ENCODE assay signal across 20 mouse cellular contexts in genomic region chr6:120011440-120011839, GRCm38 (mm10). TPM values are rescaled to one million over a fixed set of nuclear protein-coding genes. Genes with fewer than 3 reads are reported as not detected.
DNase-seq lines count a peak whose midpoint lies in the region; ATAC-seq and TF ChIP-seq lines count a peak whose summit lies in the region.
"Had no signal": no experiment of that assay in that cellular context is flagged by ENCODE, and none has a peak within 500 bp of the region (broad histone marks: within the 10 kb centered on the region; RNA-seq: fewer than 3 reads in every experiment).

No protein-coding gene starts in this region.

- H3K36me3 ChIP-seq in MEL (ENCODE audit: control insufficient read depth in 1 of 2, insufficient read depth in 2 of 2, low read length in 2 of 2): peaks cover 3 to 38% of the 10 kb centered on the region in 2 experiments
- no peaks in the 10 kb centered on the region for H3K36me3 ChIP-seq in liver, postnatal 0 days (replicated peaks; ENCODE audit: insufficient read depth, low read length)
- no peaks in the 10 kb centered on the region for H3K36me3 ChIP-seq in forebrain, postnatal 0 days (ENCODE audit: insufficient read depth)
- H3K36me3 ChIP-seq: embryonic facial prominence, embryonic 10.5 days; forebrain, embryonic 12.5 days; heart, embryonic 12.5 days; hindbrain, embryonic 13.5 days had no signal

- intact Hi-C loops in heart, postnatal 36 days (cut with DNase I): no loop called here

- TF ChIP-seq CTCF in MEL (IDR thresholded peaks at IDR 0.05 in 2 of 3, conservative IDR thresholded peaks at IDR 0.05 in 1 of 3; ENCODE audit: control insufficient read depth in 1 of 3, insufficient read depth in 1 of 3, low read depth in 2 of 3, low read length in 3 of 3, poor library complexity in 1 of 3, severe bottlenecking in 1 of 3): no peak
- no peak for TF ChIP-seq CTCF in liver, postnatal 0 days (IDR thresholded peaks at IDR 0.05; ENCODE audit: low read depth)
- no peak for TF ChIP-seq CTCF in forebrain, postnatal 0 days (IDR thresholded peaks at IDR 0.05; ENCODE audit: low read depth)

- no peak overlapping the region for H3K4me3 ChIP-seq in MEL (ENCODE audit: control insufficient read depth in 1 of 2, insufficient read depth in 1 of 2, low read depth in 2 of 2, low read length in 2 of 2)
- no peak overlapping the region for H3K4me3 ChIP-seq in liver, postnatal 0 days (ENCODE audit: low read depth, low read length)
- no peak overlapping the region for H3K4me3 ChIP-seq in forebrain, postnatal 0 days (ENCODE audit: low read depth, low read length)
- H3K4me3 ChIP-seq: embryonic facial prominence, embryonic 10.5 days; forebrain, embryonic 12.5 days; gastrocnemius, adult 2 months; heart, embryonic 12.5 days; hindbrain, embryonic 13.5 days had no signal

- H3K79me2 ChIP-seq in MEL (ENCODE audit: control insufficient read depth, insufficient read depth, low read length, poor library complexity): peaks cover 51% of the 10 kb centered on the region

- no peaks in the 10 kb centered on the region for H3K27me3 ChIP-seq in MEL (ENCODE audit: control insufficient read depth in 1 of 2, insufficient read depth in 2 of 2, low read length in 2 of 2)
- H3K27me3 ChIP-seq in liver, postnatal 0 days (ENCODE audit: insufficient read depth, low read length): no peaks in the 10 kb centered on the region
- no peaks in the 10 kb centered on the region for H3K27me3 ChIP-seq in forebrain, postnatal 0 days (ENCODE audit: insufficient read depth, low read length)
- H3K27me3 ChIP-seq: CH12.LX; forebrain, embryonic 12.5 days; heart, embryonic 12.5 days; hindbrain, embryonic 13.5 days had no signal

- H3K4me2 ChIP-seq in liver, postnatal 0 days (ENCODE audit: low read depth, low read length): no peak overlapping the region
- no peak overlapping the region for H3K4me2 ChIP-seq in forebrain, postnatal 0 days (ENCODE audit: low read depth)
- H3K4me2 ChIP-seq: forebrain, embryonic 12.5 days; heart, embryonic 12.5 days; hindbrain, embryonic 13.5 days had no signal

- no peak overlapping the region for H3K9ac ChIP-seq in MEL (ENCODE audit: control insufficient read depth, low read depth, low read length, poor library complexity, severe bottlenecking)
- H3K9ac ChIP-seq in liver, postnatal 0 days (replicated peaks): no peak overlapping the region
- no peak overlapping the region for H3K9ac ChIP-seq in forebrain, postnatal 0 days
- H3K9ac ChIP-seq: forebrain, embryonic 12.5 days; heart, embryonic 12.5 days; hindbrain, embryonic 13.5 days had no signal

- no peak for TF ChIP-seq RAD21 in MEL (IDR thresholded peaks at IDR 0.05; ENCODE audit: low read depth, low read length)

- peaks cover 4 to 12% of the 10 kb centered on the region in 2 experiments for H3K4me1 ChIP-seq in MEL (ENCODE audit: control insufficient read depth in 1 of 2, insufficient read depth in 2 of 2, low read length in 2 of 2)
- peaks cover 32% of the 10 kb centered on the region for H3K4me1 ChIP-seq in liver, postnatal 0 days (ENCODE audit: insufficient read depth)
- no peaks in the 10 kb centered on the region for H3K4me1 ChIP-seq in forebrain, postnatal 0 days (ENCODE audit: insufficient read depth)
- H3K4me1 ChIP-seq: heart, embryonic 12.5 days; hindbrain, embryonic 13.5 days had no signal

- H3K27ac ChIP-seq in MEL (ENCODE audit: control insufficient read depth, low read depth, low read length): no peak overlapping the region
- H3K27ac ChIP-seq in liver, postnatal 0 days (ENCODE audit: low read depth): peak overlapping the region; percentile 77; the same call in 1 of the 2 replicates
- no peak overlapping the region for H3K27ac ChIP-seq in forebrain, postnatal 0 days (ENCODE audit: low read depth, low read length)
- H3K27ac ChIP-seq: embryonic facial prominence, embryonic 10.5 days; forebrain, embryonic 12.5 days; gastrocnemius, adult 2 months; hindbrain, embryonic 13.5 days; hindbrain, postnatal 0 days had no signal

- WGBS in liver, postnatal 0 days (ENCODE audit: insufficient replicate concordance): 64% methylated on average over 1 of the region's 1 CpGs
- WGBS in forebrain, postnatal 0 days: 90% methylated on average over 1 of the region's 1 CpGs

- no peak for TF ChIP-seq POLR2A in MEL (IDR thresholded peaks at IDR 0.05; ENCODE audit: control insufficient read depth in 1 of 2, insufficient read depth in 1 of 2, low read depth in 1 of 2, low read length in 2 of 2, poor library complexity in 1 of 2)

- DNase-seq in MEL (ENCODE audit: low read depth, low spot score): no peak
- DNase-seq in c-Kit-positive CD71-positive TER-119-negative erythroid progenitor cells, embryonic 14.5 days (ENCODE audit: low read depth): peak; percentile 41
- DNase-seq in liver, postnatal 0 days: no peak
- DNase-seq in heart, postnatal 36 days: no peak
- DNase-seq in forebrain, postnatal 0 days: no peak
- no peak for DNase-seq in frontal cortex, adult 2 months (ENCODE audit: extremely low spot score in 1 of 2, low spot score in 1 of 2)
- DNase-seq: adrenal gland, postnatal 10 days; cerebellum, adult 2 months; cerebellum, postnatal 10 days; gastrocnemius, adult 2 months; gastrocnemius, postnatal 25 days; heart, postnatal 4 days had no signal

- peak; percentile 45 for ATAC-seq in erythroid progenitor cell, adult 5-6 weeks (replicated peaks; ENCODE audit: low FRiP score, poor library complexity, severe bottlenecking)
- ATAC-seq in liver, postnatal 0 days: peak; percentile 47
- no peak for ATAC-seq in forebrain, postnatal 0 days
- ATAC-seq: forebrain, embryonic 16.5 days; hindbrain, postnatal 0 days had no signal

- TF ChIP-seq EP300 in MEL (IDR thresholded peaks at IDR 0.05; ENCODE audit: low read depth in 1 of 2, low read length in 2 of 2): no peak
- no peak for TF ChIP-seq EP300 in liver, postnatal 0 days (IDR thresholded peaks at IDR 0.05; ENCODE audit: low read depth)

- H3K9me3 ChIP-seq in MEL (replicated peaks; ENCODE audit: insufficient read depth, low read length): no peaks in the 10 kb centered on the region
- no peaks in the 10 kb centered on the region for H3K9me3 ChIP-seq in liver, postnatal 0 days (ENCODE audit: low read length)
- H3K9me3 ChIP-seq in forebrain, postnatal 0 days (ENCODE audit: low read length): no peaks in the 10 kb centered on the region
- H3K9me3 ChIP-seq: embryonic facial prominence, embryonic 10.5 days; forebrain, embryonic 12.5 days; heart, embryonic 12.5 days; hindbrain, embryonic 13.5 days had no signal

TF ChIP-seq in MEL, 35 proteins besides CTCF, POLR2A, EP300 and RAD21:
- TF ChIP-seq SIN3A (IDR thresholded peaks at IDR 0.05; ENCODE audit: low read length) (0 out of 2 replicates have a peak, but pooled peaks have one; percentile 12), ZKSCAN1 (IDR thresholded peaks at IDR 0.05; ENCODE audit: low read depth, low read length) (no peak), HCFC1 (IDR thresholded peaks at IDR 0.05; ENCODE audit: low read depth, low read length) (no peak)

RNA-seq across cellular contexts. Expression of gene Wnk1, which starts 27.0 kb away (rescaled TPM):
- total RNA-seq in MEL (2012; rRNA removed): 31.6 and 39.0 TPM in 2 replicates
- polyA plus RNA-seq in MEL (2012; ENCODE audit: insufficient read depth in 1 of 2, insufficient read length in 2 of 2, low read depth in 1 of 2, low replicate concordance in 2 of 2, missing spikeins in 1 of 2): 100 to 1,000 TPM; 104 to 735 TPM
- total RNA-seq in erythroid progenitor cell, adult 5-6 weeks (2015; ENCODE audit: low replicate concordance): 952 and 1,049 TPM in 2 replicates
- total RNA-seq in erythroid progenitor cell, adult 5-6 weeks (2017; ENCODE audit: low replicate concordance): 745 and 1,012 TPM in 2 replicates
- 26.6 and 27.5 TPM in 2 replicates for polyA plus RNA-seq in liver, postnatal 0 days (2015; fragmentation: Nextera tagmentation; extraction: Ambion mirVana)
- 100 to 1,000 TPM; 336 to 353 TPM for total RNA-seq in heart, postnatal 36 days (2021)
- total RNA-seq in forebrain, postnatal 0 days (2014; rRNA removed): 95.6 and 130 TPM in 2 replicates
- polyA plus RNA-seq in forebrain, postnatal 0 days (2015; fragmentation: Nextera tagmentation; extraction: Ambion mirVana): 19.5 and 34.2 TPM in 2 replicates
- 171 and 181 TPM in 2 replicates for polyA plus RNA-seq in frontal cortex, adult 2 months (2012; rRNA removed)
